Mouse (Mus musculus) brain, embryonic 14.5 days (tissue): Measurements from ENCODE around the gene Stra8.

Experiments
- CTCF ChIP-seq: fragments of 200-500 bp; IDR thresholded peaks from 2 replicates; pipeline ENCODE4 v1.5.1; 2012; ENCODE audit warnings: inconsistent platforms, mild to moderate bottlenecking, moderate library complexity, borderline replicate concordance; ENCODE audit not compliant: insufficient read depth, insufficient read length; ENCODE audit errors: extremely low read depth
- POLR2A ChIP-seq: fragments of 200-500 bp; IDR thresholded peaks from 2 replicates; pipeline ENCODE4 v1.6.1; 2012; ENCODE audit warnings: mild to moderate bottlenecking, inconsistent platforms, borderline replicate concordance; ENCODE audit not compliant: poor library complexity, insufficient read depth, insufficient read length, severe bottlenecking; ENCODE audit errors: extremely low read depth

DNA sequence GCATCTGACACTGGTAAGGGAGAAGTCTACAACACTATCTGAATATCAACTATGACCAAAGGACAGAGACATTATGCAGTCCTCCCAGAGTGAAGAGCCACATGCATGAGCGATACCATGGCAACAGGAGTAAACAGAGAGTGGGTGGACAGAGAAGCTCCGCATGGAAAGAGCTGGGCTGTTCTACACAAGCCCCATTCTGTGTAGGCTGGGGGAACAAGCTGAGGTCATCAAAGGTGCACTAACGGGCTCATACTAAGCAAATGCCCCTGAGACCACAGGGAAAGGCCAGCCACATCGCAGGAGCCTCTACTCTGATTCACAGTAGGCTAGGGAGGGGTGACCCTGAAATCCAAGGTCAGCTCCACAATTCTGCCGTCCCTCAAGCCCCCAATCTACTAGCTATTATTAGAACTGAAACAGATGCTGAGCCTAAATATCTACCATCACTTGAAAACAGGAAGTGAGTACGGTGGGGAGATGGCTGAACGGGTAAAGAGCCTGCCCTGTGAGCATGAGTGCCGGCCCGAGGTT is 18.0 kb upstream of the Stra8 start:
- TF ChIP-seq CTCF (no peak), POLR2A (no peak)
